Mouse (Mus musculus): ENCODE measurements around the gene Hmg20a. TPM values are rescaled to one million over a fixed set of nuclear protein-coding genes. Genes with fewer than 3 reads are reported as not detected.

Gene Hmg20a
- total and polyA plus RNA-seq, 2 experiments from 2014 or later = 62.0 to 76.3 TPM

- no peak overlapping the region for H3K4me3 ChIP-seq (ENCODE audit: low read depth, low read length)
- no peaks in the 10 kb centered on the region for H3K4me1 ChIP-seq (ENCODE audit: insufficient read depth, low read length)
- no peak overlapping the region for H3K27ac ChIP-seq (ENCODE audit: low read depth, low read length)
- no peak overlapping the region for H3K9ac ChIP-seq (replicated peaks; ENCODE audit: low read length, poor library complexity, severe bottlenecking)
- ATAC-seq (ENCODE audit: low FRiP score) (no peak), DNase-seq (ENCODE audit: low spot score) (no peak)
- no peak overlapping the region for H3K4me2 ChIP-seq (ENCODE audit: low read depth, low read length, poor library complexity, severe bottlenecking)
- 63% methylated on average over 4 of the region's 4 CpGs for WGBS
- no peaks in the 10 kb centered on the region for H3K9me3 ChIP-seq (ENCODE audit: low read length)
- H3K27me3 ChIP-seq (ENCODE audit: insufficient read depth, low read length) = no peaks in the 10 kb centered on the region
- H3K36me3 ChIP-seq (ENCODE audit: insufficient read depth, low read length) = no peaks in the 10 kb centered on the region
- TF ChIP-seq CTCF (IDR thresholded peaks at IDR 0.05) = no peak
These were observed 2.3 kb upstream of the Hmg20a start for GRCm38 (mm10) chr9:56415935-56416607.

- H3K4me2 ChIP-seq (ENCODE audit: low read depth, low read length, poor library complexity, severe bottlenecking) = peak overlapping the region; percentile 86
- no peaks in the 10 kb centered on the region for H3K4me1 ChIP-seq (ENCODE audit: insufficient read depth, low read length)
- DNase-seq (ENCODE audit: low spot score) = peak; percentile 55
- WGBS = under 1% methylated on average over 39 of the region's 40 CpGs
- H3K27ac ChIP-seq (ENCODE audit: low read depth, low read length) = peak overlapping the region; percentile 69
- peak; percentile 68 for TF ChIP-seq CTCF (IDR thresholded peaks at IDR 0.05)
- peak overlapping the region; percentile 61 for H3K9ac ChIP-seq (replicated peaks; ENCODE audit: low read length, poor library complexity, severe bottlenecking)
- H3K4me3 ChIP-seq (ENCODE audit: low read depth, low read length) = peak overlapping the region; percentile 72
- H3K9me3 ChIP-seq (ENCODE audit: low read length) = no peaks in the 10 kb centered on the region
- peak; percentile 67 for ATAC-seq (ENCODE audit: low FRiP score)
- no peaks in the 10 kb centered on the region for H3K36me3 ChIP-seq (ENCODE audit: insufficient read depth, low read length)
- H3K27me3 ChIP-seq (ENCODE audit: insufficient read depth, low read length) = no peaks in the 10 kb centered on the region
These were observed 928 bp upstream of the Hmg20a start for GRCm38 (mm10) chr9:56417415-56417947.

- Histone ChIP-seq H3K4me2 (ENCODE audit: low read depth, low read length, poor library complexity, severe bottlenecking) (peak overlapping the region; percentile 63), H3K4me1 (ENCODE audit: insufficient read depth, low read length) (no peaks in the 10 kb centered on the region), H3K9me3 (ENCODE audit: low read length) (no peaks in the 10 kb centered on the region), H3K9ac (replicated peaks; ENCODE audit: low read length, poor library complexity, severe bottlenecking) (peak overlapping the region; percentile 83), H3K4me3 (ENCODE audit: low read depth, low read length) (peak overlapping the region; percentile 72), H3K36me3 (ENCODE audit: insufficient read depth, low read length) (no peaks in the 10 kb centered on the region), H3K27me3 (ENCODE audit: insufficient read depth, low read length) (no peaks in the 10 kb centered on the region), H3K27ac (ENCODE audit: low read depth, low read length) (peak overlapping the region; percentile 96)
- ATAC-seq (ENCODE audit: low FRiP score) (peak; percentile 57), DNase-seq (ENCODE audit: low spot score) (peak; percentile 91)
- peak; percentile 27; the same call in 1 of the 2 replicates for TF ChIP-seq CTCF (IDR thresholded peaks at IDR 0.05)
- under 1% methylated on average over 11 of the region's 11 CpGs for WGBS
These were observed 380 bp downstream of the Hmg20a start for GRCm38 (mm10) chr9:56418738-56419239.

- Histone ChIP-seq H3K27ac (ENCODE audit: low read depth, low read length) (no peak overlapping the region), H3K4me3 (ENCODE audit: low read depth, low read length) (no peak overlapping the region), H3K27me3 (ENCODE audit: insufficient read depth, low read length) (no peaks in the 10 kb centered on the region), H3K4me2 (ENCODE audit: low read depth, low read length, poor library complexity, severe bottlenecking) (no peak overlapping the region; the same call in 1 of the 2 replicates), H3K9ac (replicated peaks; ENCODE audit: low read length, poor library complexity, severe bottlenecking) (no peak overlapping the region), H3K9me3 (ENCODE audit: low read length) (no peaks in the 10 kb centered on the region), H3K4me1 (ENCODE audit: insufficient read depth, low read length) (no peaks in the 10 kb centered on the region), H3K36me3 (ENCODE audit: insufficient read depth, low read length) (no peaks in the 10 kb centered on the region)
- WGBS = 94% methylated on average over 1 of the region's 1 CpGs
- DNase-seq (ENCODE audit: low spot score) (no peak), ATAC-seq (ENCODE audit: low FRiP score) (no peak)
- TF ChIP-seq CTCF (IDR thresholded peaks at IDR 0.05) = no peak
These were observed 1.8 kb downstream of the Hmg20a start for GRCm38 (mm10) chr9:56420236-56420635.

GRCm38 (mm10) chr9:56420892-56421601 is 2.6 kb downstream of the Hmg20a start:
- TF ChIP-seq CTCF (IDR thresholded peaks at IDR 0.05) = no peak
- no peak overlapping the region for H3K4me2 ChIP-seq (ENCODE audit: low read depth, low read length, poor library complexity, severe bottlenecking)
- no peak for ATAC-seq (ENCODE audit: low FRiP score)
- H3K9me3 ChIP-seq (ENCODE audit: low read length) = no peaks in the 10 kb centered on the region
- H3K27ac ChIP-seq (ENCODE audit: low read depth, low read length) = no peak overlapping the region
- H3K27me3 ChIP-seq (ENCODE audit: insufficient read depth, low read length) = no peaks in the 10 kb centered on the region
- H3K36me3 ChIP-seq (ENCODE audit: insufficient read depth, low read length) = no peaks in the 10 kb centered on the region
- H3K4me3 ChIP-seq (ENCODE audit: low read depth, low read length) = no peak overlapping the region
- no peak overlapping the region for H3K9ac ChIP-seq (replicated peaks; ENCODE audit: low read length, poor library complexity, severe bottlenecking)
- 81% methylated on average over 9 of the region's 9 CpGs for WGBS
- no peak for DNase-seq (ENCODE audit: low spot score)
- H3K4me1 ChIP-seq (ENCODE audit: insufficient read depth, low read length) = no peaks in the 10 kb centered on the region

DNA sequence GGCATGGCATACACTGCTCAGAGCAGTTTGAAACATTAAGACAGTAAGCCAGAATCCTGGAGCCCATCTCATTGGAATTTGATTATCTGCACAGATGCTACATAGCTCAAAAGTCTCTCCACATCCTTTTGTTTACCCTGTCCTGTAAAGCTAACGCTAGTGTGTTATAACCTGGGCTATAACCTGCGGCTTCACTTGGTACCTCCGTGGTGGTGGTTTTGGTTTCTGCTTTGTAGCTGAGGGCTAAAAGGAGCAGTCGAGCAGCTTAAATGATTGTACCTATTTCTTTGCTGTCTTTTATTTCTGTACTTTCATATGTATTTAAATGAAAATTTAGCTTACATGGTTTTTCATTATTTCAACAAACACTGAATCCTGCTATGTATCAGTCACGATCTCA is 3.6 kb downstream of the Hmg20a start:
- TF ChIP-seq CTCF (IDR thresholded peaks at IDR 0.05) = no peak
- H3K4me2 ChIP-seq (ENCODE audit: low read depth, low read length, poor library complexity, severe bottlenecking) = 0 out of 2 replicates have a peak overlapping the region, but pooled peaks have one; percentile 5
- H3K9ac ChIP-seq (replicated peaks; ENCODE audit: low read length, poor library complexity, severe bottlenecking) = no peak overlapping the region
- H3K27me3 ChIP-seq (ENCODE audit: insufficient read depth, low read length) = no peaks in the 10 kb centered on the region
- H3K9me3 ChIP-seq (ENCODE audit: low read length) = no peaks in the 10 kb centered on the region
- H3K4me3 ChIP-seq (ENCODE audit: low read depth, low read length) = no peak overlapping the region
- no peaks in the 10 kb centered on the region for H3K4me1 ChIP-seq (ENCODE audit: insufficient read depth, low read length)
- 81% methylated on average over 5 of the region's 5 CpGs for WGBS
- H3K27ac ChIP-seq (ENCODE audit: low read depth, low read length) = no peak overlapping the region
- DNase-seq (ENCODE audit: low spot score) (no peak), ATAC-seq (ENCODE audit: low FRiP score) (no peak)
- H3K36me3 ChIP-seq (ENCODE audit: insufficient read depth, low read length) = no peaks in the 10 kb centered on the region

Data from midbrain, postnatal 0 days (tissue).